Mouse (Mus musculus) limb, embryonic 12.5 days (tissue): ENCODE measurements around the gene Cavin3. TPM values are rescaled to one million over a fixed set of nuclear protein-coding genes. Genes with fewer than 3 reads are reported as not detected.

Experiments
- ATAC-seq: fragments of 200-750 bp; cut with Nextera tagmentation; 2 replicates; pipeline ENCODE4 v1.8.0; 2017; ENCODE audit warnings: low read depth, moderate TSS enrichment; ENCODE audit not compliant: insufficient number of reproducible peaks, insufficient read depth, low FRiP score, low TSS enrichment
- H3K27ac ChIP-seq: fragments of 300-500 bp; sonication (generic); 2 replicates; pipeline ENCODE4 v1.5.1; 2016; ENCODE audit warnings: mild to moderate bottlenecking, moderate library complexity
- H3K27me3 ChIP-seq: fragments of 300-500 bp; sonication (generic); 2 replicates; pipeline ENCODE4 v1.6.1; 2016; ENCODE audit warnings: mild to moderate bottlenecking, moderate library complexity
- H3K36me3 ChIP-seq: fragments of 300-500 bp; sonication (generic); 2 replicates; pipeline ENCODE4 v1.6.1; 2016; ENCODE audit warnings: mild to moderate bottlenecking, moderate library complexity
- H3K4me1 ChIP-seq: fragments of 300-500 bp; sonication (generic); replicated peaks from 2 replicates; pipeline ENCODE4 v1.6.1; 2016
- H3K4me2 ChIP-seq: fragments of 300-500 bp; sonication (generic); 2 replicates; pipeline ENCODE4 v1.6.1; 2016; ENCODE audit warnings: mild to moderate bottlenecking, moderate library complexity
- H3K4me3 ChIP-seq: fragments of 300-500 bp; sonication (generic); replicated peaks from 2 replicates; pipeline ENCODE4 v1.5.1; 2016; ENCODE audit warnings: mild to moderate bottlenecking
- H3K9ac ChIP-seq: fragments of 300-500 bp; sonication (generic); replicated peaks from 2 replicates; pipeline ENCODE4 v1.6.1; 2016; ENCODE audit warnings: mild to moderate bottlenecking, moderate library complexity
- H3K9me3 ChIP-seq: fragments of 300-500 bp; sonication (generic); 2 replicates; pipeline ENCODE4 v1.6.1; 2016; ENCODE audit warnings: mild to moderate bottlenecking, moderate library complexity
- WGBS: fragments of 180-500 bp; shearing (Covaris S2); methylation state at CpG from one replicate; pipeline ENCODE4 v1.1.7; 2016; 5-methylcytosine and 5-hydroxymethylcytosine counted together
- polyA plus RNA-seq: library from polyadenylated mRNA; unstranded; fragments of >200 nt; fragmentation: Nextera tagmentation; extraction: Ambion mirVana; gene quantifications from 2 replicates; pipeline ENCODE4 v1.2.1, GENCODE M21; 2016

Cavin3 gene
- polyA plus RNA-seq: 23.2 and 24.8 TPM in 2 replicates

DNA sequence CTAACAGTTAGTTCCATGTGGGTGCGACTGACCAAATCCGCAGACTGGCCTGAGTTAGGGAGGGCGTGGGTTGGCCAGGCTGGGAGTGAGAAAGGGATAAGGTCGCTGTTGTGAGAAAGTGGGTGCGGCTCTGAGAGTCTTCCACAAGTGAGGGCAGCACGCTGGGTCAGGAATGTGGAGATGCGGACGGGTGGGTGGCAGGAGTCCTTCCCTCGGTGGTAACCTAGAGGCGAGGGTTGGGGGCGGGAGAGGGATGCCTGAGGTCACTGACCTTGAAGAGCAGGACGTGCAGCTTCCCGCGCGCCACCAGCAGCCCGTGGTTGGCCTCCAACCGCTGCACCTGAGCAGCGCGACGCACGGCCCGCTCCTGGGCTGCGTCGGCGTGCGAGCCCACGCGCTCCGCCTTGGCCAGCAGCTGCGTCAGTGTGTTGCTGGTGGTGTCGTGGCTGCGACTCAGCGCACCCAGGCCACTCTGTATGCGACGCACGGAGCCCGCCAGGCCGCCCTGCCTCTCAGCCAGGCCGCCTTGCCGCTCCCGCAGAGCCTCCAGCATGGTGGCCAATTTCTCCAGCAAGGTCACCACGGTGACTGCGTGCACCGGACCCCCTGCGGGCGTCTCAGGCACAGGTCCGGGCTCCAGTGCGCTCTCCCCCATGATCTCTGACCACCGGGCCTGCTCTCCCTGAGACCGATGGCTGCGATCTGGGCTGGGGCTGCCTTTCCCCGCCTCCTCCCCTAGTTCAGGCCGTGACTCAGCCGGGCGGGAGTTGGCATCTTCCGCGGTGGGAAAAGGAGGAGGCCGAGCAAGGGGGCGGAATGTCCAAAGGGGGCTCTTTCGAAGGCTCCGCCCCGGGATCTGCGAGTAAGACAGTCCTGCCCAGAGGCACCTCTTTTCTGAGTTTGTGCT, at the start of gene Cavin3:
Gene Cavin3, minus strand, starts transcription at position 796 of the 907 bp plus-strand sequence.
- WGBS: 4% methylated on average over 43 of the region's 63 CpGs
- Histone ChIP-seq H3K36me3 (no peaks in the 10 kb centered on the region), H3K9me3 (no peaks in the 10 kb centered on the region), H3K27me3 (peaks cover 25% of the 10 kb centered on the region), H3K4me2 (peak within 1 kb of the TSS; percentile 84), H3K9ac (peak within 1 kb of the TSS; percentile 70), H3K27ac (peak within 1 kb of the TSS; percentile 62; the same call in 1 of the 2 replicates), H3K4me1 (peaks cover 14% of the 10 kb centered on the region; the same call in 1 of the 2 replicates), H3K4me3 (peak within 1 kb of the TSS; percentile 47)
- peak; percentile 74 for ATAC-seq

DNA sequence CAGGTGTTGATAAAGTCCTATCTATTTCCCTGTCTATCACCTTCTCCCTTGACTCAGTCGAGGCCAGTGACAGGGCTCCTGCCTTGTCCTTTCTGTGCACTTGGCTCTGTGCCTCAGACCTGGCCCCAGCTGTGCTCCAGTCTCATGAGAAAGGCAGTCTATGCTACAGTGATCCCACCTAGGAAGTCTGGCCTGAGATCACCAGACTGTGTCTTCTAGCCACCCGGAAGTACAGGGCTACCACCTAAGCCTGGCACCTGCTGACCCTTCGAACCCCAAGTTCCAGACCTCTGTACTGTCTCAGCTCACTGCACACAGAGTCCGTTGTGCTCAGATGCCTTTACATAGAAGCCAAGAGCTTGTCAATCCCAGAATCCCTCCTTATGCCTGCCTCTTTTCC, 46.0 kb upstream of the Cavin3 start:
- no peaks in the 10 kb centered on the region for H3K9me3 ChIP-seq
- 88% methylated on average over 4 of the region's 4 CpGs for WGBS
- no peak overlapping the region for H3K9ac ChIP-seq

DNA sequence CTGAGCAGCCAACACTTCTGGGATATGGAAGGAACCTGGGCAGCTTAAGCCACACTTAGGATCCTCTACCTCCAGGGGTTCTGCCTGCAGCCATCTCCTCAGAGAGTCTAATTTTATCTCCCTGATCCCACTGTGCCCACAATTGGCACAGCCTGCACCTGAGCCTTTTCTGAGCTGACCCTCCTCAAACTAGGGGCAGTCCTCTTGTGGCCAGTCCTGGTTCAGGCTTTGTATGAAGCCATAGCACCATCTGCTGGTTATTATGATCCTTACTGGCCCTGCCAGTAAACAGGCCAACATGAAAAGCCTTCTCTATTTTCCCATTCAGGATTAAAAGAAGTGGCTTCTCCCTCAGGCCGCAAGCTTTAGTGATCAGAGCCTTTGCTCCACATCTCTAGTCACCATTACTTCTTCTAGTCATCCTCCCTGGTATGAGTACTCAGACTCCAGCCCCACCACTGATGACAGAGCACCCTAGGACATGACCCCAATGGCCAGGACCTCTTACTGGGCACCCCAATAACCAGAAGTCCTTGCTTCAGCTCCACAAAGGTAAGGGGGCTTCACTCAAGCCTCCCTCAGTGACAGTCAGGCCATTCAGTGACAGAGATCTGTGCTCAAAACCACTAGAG, 45.3 kb upstream of the Cavin3 start:
- Histone ChIP-seq H3K4me3 (no peak overlapping the region), H3K9ac (no peak overlapping the region), H3K4me1 (no peaks in the 10 kb centered on the region), H3K27me3 (no peaks in the 10 kb centered on the region), H3K36me3 (no peaks in the 10 kb centered on the region), H3K4me2 (no peak overlapping the region), H3K27ac (no peak overlapping the region), H3K9me3 (no peaks in the 10 kb centered on the region)
- WGBS: 58% methylated on average over 1 of the region's 1 CpGs
- ATAC-seq: peak; percentile 56; the same call in 1 of the 2 replicates

More for the DNA sequence above, 46.0 kb upstream of the Cavin3 start:
- ATAC-seq: no peak
- H3K27me3 ChIP-seq: no peaks in the 10 kb centered on the region
- no peaks in the 10 kb centered on the region for H3K4me1 ChIP-seq
- no peak overlapping the region for H3K4me3 ChIP-seq
- H3K27ac ChIP-seq: no peak overlapping the region
- H3K36me3 ChIP-seq: no peaks in the 10 kb centered on the region
- H3K4me2 ChIP-seq: no peak overlapping the region

DNA sequence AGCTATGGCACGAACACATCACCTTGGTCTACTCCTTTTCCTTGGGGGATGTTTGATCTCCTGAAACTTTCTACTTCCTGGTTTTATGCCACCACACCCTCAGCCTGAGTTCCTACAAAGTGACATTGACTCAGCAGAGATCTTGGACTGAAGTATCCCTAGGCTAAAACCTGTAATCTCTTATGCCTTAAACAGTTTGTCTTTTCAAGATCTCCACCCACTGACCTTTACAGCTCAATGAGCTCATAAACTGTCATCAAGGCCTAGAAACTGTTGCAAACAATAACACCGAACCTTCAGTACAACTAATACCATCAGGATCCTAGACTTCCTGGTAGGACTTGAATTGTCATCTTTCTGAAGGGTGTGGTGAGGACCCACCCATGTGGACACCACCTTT, 42.1 kb upstream of the Cavin3 start:
- H3K4me3 ChIP-seq: no peak overlapping the region

DNA sequence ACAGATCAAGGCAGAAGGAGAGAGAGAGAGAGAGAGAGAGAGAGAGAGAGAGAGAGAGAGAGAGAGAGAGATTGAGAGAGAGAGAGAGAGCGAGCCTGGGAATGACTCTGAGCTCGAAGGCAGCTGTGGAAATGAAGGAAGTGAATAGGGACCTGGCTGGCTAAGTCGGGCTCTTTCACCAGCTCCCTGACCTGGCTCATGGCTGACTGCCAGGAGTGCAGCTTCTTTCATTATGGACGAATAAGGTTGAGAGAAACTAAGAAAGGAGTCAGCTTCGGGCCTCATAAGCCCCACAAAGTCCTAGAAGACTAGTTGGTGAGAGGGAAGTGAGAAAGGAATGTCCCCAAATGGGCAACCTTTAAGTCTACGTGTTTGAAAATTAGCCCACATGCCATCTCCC, 38.1 kb upstream of the Cavin3 start:
- 5% methylated on average over 6 of the region's 6 CpGs for WGBS
- Histone ChIP-seq H3K4me1 (0 out of 2 replicates have a peak, but pooled peaks cover 7% of the 10 kb centered on the region), H3K36me3 (no peaks in the 10 kb centered on the region), H3K4me2 (no peak overlapping the region), H3K27ac (no peak overlapping the region), H3K4me3 (no peak overlapping the region), H3K9ac (no peak overlapping the region), H3K9me3 (no peaks in the 10 kb centered on the region), H3K27me3 (peaks cover 6% of the 10 kb centered on the region; the same call in 1 of the 2 replicates)
- ATAC-seq: no peak

More for the DNA sequence above, 42.1 kb upstream of the Cavin3 start:
- Histone ChIP-seq H3K9me3 (no peaks in the 10 kb centered on the region), H3K4me1 (0 out of 2 replicates have a peak, but pooled peaks cover 7% of the 10 kb centered on the region), H3K36me3 (no peaks in the 10 kb centered on the region), H3K27ac (no peak overlapping the region), H3K27me3 (no peaks in the 10 kb centered on the region; the same call in 1 of the 2 replicates), H3K4me2 (no peak overlapping the region), H3K9ac (no peak overlapping the region)
- ATAC-seq: no peak
- WGBS: 74% methylated on average over 2 of the region's 2 CpGs

DNA sequence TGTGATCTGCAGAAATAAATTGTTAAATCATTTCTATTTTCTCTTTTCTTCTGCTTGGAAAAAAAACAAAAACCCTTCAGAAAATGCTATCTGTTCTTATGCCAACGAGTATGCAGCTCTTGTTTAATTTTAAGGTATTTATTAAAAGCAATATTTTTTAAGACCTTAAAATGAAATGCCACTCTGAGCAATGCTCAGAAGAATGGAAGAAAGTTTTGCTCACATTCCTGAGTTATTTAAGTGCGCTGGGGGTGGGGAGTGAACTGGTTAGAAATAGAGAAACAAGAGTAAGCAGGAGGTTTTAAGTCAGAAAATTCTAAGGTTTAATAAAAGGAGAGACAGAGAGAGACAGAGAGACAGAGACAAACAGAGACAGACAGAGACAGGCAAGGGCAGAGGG, 37.7 kb upstream of the Cavin3 start:
- no peak for ATAC-seq
- Histone ChIP-seq H3K9ac (no peak overlapping the region), H3K4me1 (0 out of 2 replicates have a peak, but pooled peaks cover 7% of the 10 kb centered on the region), H3K36me3 (no peaks in the 10 kb centered on the region), H3K27me3 (peaks cover 6% of the 10 kb centered on the region; the same call in 1 of the 2 replicates), H3K4me2 (no peak overlapping the region), H3K27ac (no peak overlapping the region), H3K9me3 (no peaks in the 10 kb centered on the region), H3K4me3 (no peak overlapping the region)
- WGBS: 74% methylated on average over 2 of the region's 2 CpGs

DNA sequence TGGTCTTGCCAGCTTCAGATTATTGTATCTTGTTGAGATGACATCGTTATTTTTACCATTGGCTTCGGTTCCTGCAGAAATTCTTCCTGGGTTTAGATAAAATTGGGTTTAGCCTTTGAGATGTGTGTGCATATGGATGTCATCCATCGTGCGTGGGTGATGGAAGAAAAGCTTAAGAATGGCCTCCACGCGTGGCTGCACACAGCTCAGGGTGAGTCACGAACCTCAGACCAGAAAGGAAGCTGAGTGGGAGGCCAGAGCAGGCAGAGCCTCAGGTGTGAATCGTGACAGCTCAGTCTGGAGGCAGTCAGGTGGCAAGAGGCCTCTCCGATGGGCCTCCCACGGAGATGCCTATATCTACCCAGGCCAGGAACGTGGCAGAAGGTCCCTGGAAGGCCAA, 37.2 kb upstream of the Cavin3 start:
- Histone ChIP-seq H3K4me1 (0 out of 2 replicates have a peak, but pooled peaks cover 7% of the 10 kb centered on the region), H3K9ac (no peak overlapping the region), H3K4me2 (no peak overlapping the region), H3K27ac (no peak overlapping the region), H3K9me3 (no peaks in the 10 kb centered on the region), H3K4me3 (no peak overlapping the region), H3K27me3 (peaks cover 6% of the 10 kb centered on the region; the same call in 1 of the 2 replicates), H3K36me3 (no peaks in the 10 kb centered on the region)
- WGBS: 58% methylated on average over 11 of the region's 11 CpGs
- ATAC-seq: no peak

DNA sequence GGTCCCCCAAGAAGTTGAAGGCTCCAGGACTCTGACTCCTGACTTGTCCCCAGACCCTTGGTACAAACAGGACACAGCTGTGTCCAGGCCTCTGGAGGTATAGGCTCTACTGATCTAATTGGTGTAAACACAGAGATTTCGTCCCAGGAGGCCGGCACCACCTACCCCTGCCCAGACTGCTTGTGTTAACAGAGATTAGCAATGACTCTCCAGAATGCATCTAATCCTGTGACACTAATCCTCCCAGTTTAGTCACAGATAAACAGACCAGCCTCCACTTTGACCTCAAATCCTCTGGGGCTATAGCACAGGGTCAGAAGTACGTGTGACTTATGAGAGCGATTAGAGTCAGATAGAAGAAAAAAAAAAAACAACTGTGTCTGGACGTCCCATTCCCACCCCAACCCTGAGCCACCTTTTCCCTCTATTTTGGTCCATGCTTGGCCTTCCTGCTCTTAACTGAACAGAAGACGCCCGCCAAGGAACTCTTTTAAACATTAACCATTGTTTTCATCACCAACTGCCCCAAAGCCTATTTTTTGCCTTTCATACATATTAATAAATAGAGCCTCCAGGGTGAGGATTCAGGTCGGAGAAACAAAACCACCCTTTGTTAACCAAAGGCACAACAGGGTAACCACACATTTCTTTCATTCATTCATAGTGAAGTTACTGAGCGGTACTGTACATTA, 34.7 kb upstream of the Cavin3 start:
- Histone ChIP-seq H3K36me3 (no peaks in the 10 kb centered on the region), H3K4me1 (0 out of 2 replicates have a peak, but pooled peaks cover 7% of the 10 kb centered on the region), H3K9me3 (no peaks in the 10 kb centered on the region), H3K4me2 (no peak overlapping the region), H3K27me3 (peaks cover 6% of the 10 kb centered on the region; the same call in 1 of the 2 replicates), H3K9ac (no peak overlapping the region), H3K27ac (no peak overlapping the region), H3K4me3 (no peak overlapping the region)
- WGBS: 46% methylated on average over 9 of the region's 9 CpGs
- no peak for ATAC-seq

DNA sequence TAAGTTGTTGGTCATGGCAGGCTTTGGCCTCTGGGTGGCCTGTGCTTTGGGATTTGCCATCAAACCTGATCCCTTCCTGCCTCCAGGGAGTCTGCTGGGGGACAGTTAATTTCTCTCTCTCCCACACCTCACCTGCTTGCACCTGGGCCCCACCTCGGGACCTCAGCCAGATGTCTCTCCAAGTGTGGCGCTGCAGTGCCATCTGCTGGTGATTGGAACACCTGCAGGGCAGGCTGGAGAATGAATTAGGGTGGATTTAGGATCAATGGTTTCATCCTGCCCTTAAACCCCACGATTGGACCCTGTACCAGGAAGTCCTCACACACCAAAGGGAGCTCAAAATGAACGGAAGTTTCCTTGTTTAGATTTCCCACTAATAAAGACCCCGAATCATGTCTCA, 33.1 kb upstream of the Cavin3 start:
- Histone ChIP-seq H3K27ac (no peak overlapping the region), H3K4me1 (0 out of 2 replicates have a peak, but pooled peaks cover 4% of the 10 kb centered on the region), H3K9me3 (no peaks in the 10 kb centered on the region), H3K36me3 (no peaks in the 10 kb centered on the region), H3K27me3 (peaks cover 6% of the 10 kb centered on the region; the same call in 1 of the 2 replicates), H3K9ac (no peak overlapping the region), H3K4me2 (no peak overlapping the region), H3K4me3 (no peak overlapping the region)
- 0 out of 2 replicates have a peak, but pooled peaks have one; percentile 46 for ATAC-seq
- 11% methylated on average over 5 of the region's 5 CpGs for WGBS

DNA sequence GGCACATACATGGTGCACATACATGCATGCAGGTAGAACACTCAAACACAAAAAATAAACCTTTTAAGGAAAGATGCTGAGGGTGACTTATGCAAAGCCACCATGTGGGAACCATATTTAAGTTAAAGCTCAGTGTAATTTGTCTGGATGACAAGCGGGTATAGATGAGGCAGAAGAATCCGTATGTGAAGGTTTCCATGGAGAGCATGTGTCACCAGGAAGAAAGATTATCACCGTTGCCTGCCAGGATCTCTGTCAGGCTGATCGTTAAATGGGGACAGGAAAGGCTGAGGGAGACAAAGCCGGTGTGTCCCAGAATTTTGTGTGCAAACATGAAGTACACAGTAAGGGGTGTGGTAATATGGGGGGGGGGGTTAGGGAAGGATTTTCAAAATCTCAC, 32.5 kb upstream of the Cavin3 start:
- no peaks in the 10 kb centered on the region for H3K4me1 ChIP-seq
- H3K9me3 ChIP-seq: no peaks in the 10 kb centered on the region
- H3K27me3 ChIP-seq: peaks cover 6% of the 10 kb centered on the region; the same call in 1 of the 2 replicates
- H3K4me2 ChIP-seq: no peak overlapping the region
- H3K4me3 ChIP-seq: no peak overlapping the region
- WGBS: 35% methylated on average over 5 of the region's 5 CpGs
- H3K36me3 ChIP-seq: no peaks in the 10 kb centered on the region
- H3K27ac ChIP-seq: no peak overlapping the region
- no peak overlapping the region for H3K9ac ChIP-seq
- no peak for ATAC-seq
